Mouse (Mus musculus) myocyte (in vitro differentiated cells): ENCODE measurements around the gene Hmx1.

Source experiments
- CEBPB ChIP-seq: IDR thresholded peaks from 2 replicates; pipeline ENCODE4 v1.6.1; 2011; ENCODE audit warnings: mild to moderate bottlenecking, moderate library complexity; ENCODE audit not compliant: poor library complexity, insufficient read depth, severe bottlenecking
- E2F4 ChIP-seq: IDR thresholded peaks from one replicate; pipeline ENCODE4 v1.6.1; 2011; ENCODE audit warnings: mild to moderate bottlenecking, control low read depth, moderate library complexity; ENCODE audit not compliant: insufficient read depth
- MAX ChIP-seq: IDR thresholded peaks from one replicate; pipeline ENCODE4 v1.6.1; 2011; ENCODE audit warnings: low read depth, mild to moderate bottlenecking, control low read depth
- MYOG ChIP-seq, 3 experiments: IDR thresholded peaks; one replicate each; pipeline ENCODE4 v1.6.1; 2011; ENCODE audit warnings: control low read depth in 2 of 3, low read depth in 2 of 3, mild to moderate bottlenecking in 2 of 3; ENCODE audit not compliant: insufficient read length in 2 of 3, control insufficient read depth in 1 of 3, insufficient read depth in 1 of 3
- POLR2A ChIP-seq: IDR thresholded peaks from one replicate; pipeline ENCODE4 v1.6.1; 2011; ENCODE audit warnings: low read depth, mild to moderate bottlenecking, control low read depth, moderate library complexity; ENCODE audit not compliant: insufficient read length
- POLR2AphosphoS2 ChIP-seq: IDR thresholded peaks from one replicate; pipeline ENCODE4 v1.6.1; 2011; ENCODE audit warnings: low read depth, control low read depth; ENCODE audit not compliant: insufficient read length
- REST ChIP-seq: IDR thresholded peaks from one replicate; pipeline ENCODE4 v1.6.1; 2011; ENCODE audit warnings: mild to moderate bottlenecking, control low read depth, moderate library complexity; ENCODE audit not compliant: insufficient read depth, insufficient read length
- TCF12 ChIP-seq: IDR thresholded peaks from one replicate; pipeline ENCODE4 v1.6.1; 2011; ENCODE audit warnings: mild to moderate bottlenecking, control low read depth; ENCODE audit not compliant: poor library complexity, insufficient read depth, severe bottlenecking
- TCF3 ChIP-seq: IDR thresholded peaks from one replicate; pipeline ENCODE4 v1.6.1; 2011; ENCODE audit warnings: low read depth, control low read depth; ENCODE audit not compliant: insufficient read length
- USF1 ChIP-seq: IDR thresholded peaks from one replicate; pipeline ENCODE4 v1.6.1; 2011; ENCODE audit warnings: low read depth, mild to moderate bottlenecking, control low read depth, moderate library complexity

- TF ChIP-seq POLR2A (no peak), POLR2AphosphoS2 (no peak), E2F4 (no peak), REST (no peak), USF1 (no peak), MYOG (IDR thresholded peaks at IDR 0.05; ENCODE audit: control insufficient read depth in 1 of 3, insufficient read depth in 1 of 3, insufficient read length in 2 of 3, low read depth in 2 of 3) (no peak), TCF3 (no peak), MAX (no peak), TCF12 (no peak), CEBPB (no peak)
Observed at GRCm38 (mm10) chr5:35368916-35369315, 20.0 kb upstream of the Hmx1 start.
